Mouse (Mus musculus) neural tube, embryonic 15.5 days (tissue): Measurements from ENCODE around the gene Rbfox3. TPM values are rescaled to one million over a fixed set of nuclear protein-coding genes. Genes with fewer than 3 reads are reported as not detected.

Experiments used
- ATAC-seq: fragments of 200-750 bp; cut with Nextera tagmentation; 2 replicates; pipeline ENCODE4 v1.8.0; 2017; ENCODE audit warnings: mild to moderate bottlenecking, moderate TSS enrichment, moderate library complexity; ENCODE audit not compliant: low FRiP score
- H3K27ac ChIP-seq: fragments of 300-500 bp; sonication (generic); replicated peaks from 2 replicates; pipeline ENCODE4 v1.5.1; 2015; ENCODE audit warnings: mild to moderate bottlenecking, inconsistent platforms
- H3K27me3 ChIP-seq: fragments of 300-500 bp; sonication (generic); replicated peaks from 2 replicates; pipeline ENCODE4 v1.6.1; 2015; ENCODE audit warnings: inconsistent platforms
- H3K36me3 ChIP-seq: fragments of 300-500 bp; sonication (generic); 2 replicates; pipeline ENCODE4 v1.6.1; 2015; ENCODE audit warnings: inconsistent platforms
- H3K4me1 ChIP-seq: fragments of 300-500 bp; sonication (generic); 2 replicates; pipeline ENCODE4 v1.6.1; 2015; ENCODE audit warnings: inconsistent platforms
- H3K4me2 ChIP-seq: fragments of 300-500 bp; sonication (generic); 2 replicates; pipeline ENCODE4 v1.6.1; 2015; ENCODE audit warnings: inconsistent platforms, mild to moderate bottlenecking, moderate library complexity
- H3K4me3 ChIP-seq: fragments of 300-500 bp; sonication (generic); replicated peaks from 2 replicates; pipeline ENCODE4 v1.5.1; 2015; ENCODE audit warnings: mild to moderate bottlenecking, inconsistent platforms
- H3K9ac ChIP-seq: fragments of 300-500 bp; sonication (generic); replicated peaks from 2 replicates; pipeline ENCODE4 v1.6.1; 2015; ENCODE audit warnings: mild to moderate bottlenecking, inconsistent platforms
- H3K9me3 ChIP-seq: fragments of 300-500 bp; sonication (generic); replicated peaks from 2 replicates; pipeline ENCODE4 v1.6.1; 2016; ENCODE audit warnings: inconsistent platforms
- WGBS: fragments of 180-500 bp; shearing (Covaris S2); methylation state at CpG from one replicate; pipeline ENCODE4 v1.1.7; 2015; ENCODE audit warnings: mixed read lengths; 5-methylcytosine and 5-hydroxymethylcytosine counted together
- polyA plus RNA-seq: library from polyadenylated mRNA; unstranded; fragments of >200 nt; fragmentation: Nextera tagmentation; extraction: Ambion mirVana; gene quantifications from 2 replicates; pipeline ENCODE4 v1.2.1, GENCODE M21; 2015

Rbfox3 gene
- polyA plus RNA-seq, 1 experiment from 2014 or later, result 99.8 TPM

GRCm38 (mm10) chr11:118696226-118696930 is 215.0 kb downstream of the Rbfox3 start:
- no peak overlapping the region for H3K4me3 ChIP-seq
- peak overlapping the region; percentile 55 for H3K27ac ChIP-seq
- H3K9me3 ChIP-seq, result no peaks in the 10 kb centered on the region
- ATAC-seq, result no peak
- H3K9ac ChIP-seq, result no peak overlapping the region
- H3K27me3 ChIP-seq, result no peaks in the 10 kb centered on the region
- H3K36me3 ChIP-seq, result no peaks in the 10 kb centered on the region
- no peak overlapping the region for H3K4me2 ChIP-seq
- H3K4me1 ChIP-seq, result peaks cover 69% of the 10 kb centered on the region
- 58% methylated on average over 16 of the region's 16 CpGs for WGBS

GRCm38 (mm10) chr11:118693276-118693675 is 218.1 kb downstream of the Rbfox3 start:
- H3K4me2 ChIP-seq, result no peak overlapping the region
- ATAC-seq, result no peak
- no peaks in the 10 kb centered on the region for H3K27me3 ChIP-seq
- no peaks in the 10 kb centered on the region for H3K36me3 ChIP-seq
- no peaks in the 10 kb centered on the region for H3K9me3 ChIP-seq
- WGBS, result 89% methylated on average over 7 of the region's 7 CpGs
- H3K4me1 ChIP-seq, result peaks cover 81% of the 10 kb centered on the region
- no peak overlapping the region for H3K27ac ChIP-seq
- no peak overlapping the region for H3K4me3 ChIP-seq
- no peak overlapping the region for H3K9ac ChIP-seq

- peaks cover 74% of the 10 kb centered on the region for H3K4me1 ChIP-seq
- no peak overlapping the region for H3K27ac ChIP-seq
- no peaks in the 10 kb centered on the region for H3K9me3 ChIP-seq
Measured at GRCm38 (mm10) chr11:118690262-118690661, 221.1 kb downstream of the Rbfox3 start.

GRCm38 (mm10) chr11:118685397-118685796 is 226.0 kb downstream of the Rbfox3 start:
- H3K36me3 ChIP-seq, result no peaks in the 10 kb centered on the region
- ATAC-seq, result peak; percentile 51
- H3K4me1 ChIP-seq, result peaks cover 70% of the 10 kb centered on the region
- no peaks in the 10 kb centered on the region for H3K27me3 ChIP-seq
- H3K4me3 ChIP-seq, result no peak overlapping the region
- H3K9ac ChIP-seq, result no peak overlapping the region
- H3K9me3 ChIP-seq, result no peaks in the 10 kb centered on the region
- no peak overlapping the region for H3K4me2 ChIP-seq
- WGBS, result 2% methylated on average over 16 of the region's 16 CpGs
- peak overlapping the region; percentile 76 for H3K27ac ChIP-seq

More at GRCm38 (mm10) chr11:118690262-118690661, 221.1 kb downstream of the Rbfox3 start:
- H3K4me2 ChIP-seq, result no peak overlapping the region
- H3K4me3 ChIP-seq, result no peak overlapping the region
- ATAC-seq, result no peak
- H3K9ac ChIP-seq, result no peak overlapping the region
- no peaks in the 10 kb centered on the region for H3K36me3 ChIP-seq
- 83% methylated on average over 8 of the region's 8 CpGs for WGBS
- no peaks in the 10 kb centered on the region for H3K27me3 ChIP-seq

- Histone ChIP-seq H3K9me3 (no peaks in the 10 kb centered on the region), H3K4me3 (no peak overlapping the region), H3K36me3 (no peaks in the 10 kb centered on the region), H3K4me1 (peaks cover 70% of the 10 kb centered on the region), H3K27me3 (no peaks in the 10 kb centered on the region), H3K9ac (no peak overlapping the region), H3K27ac (peak overlapping the region; percentile 76), H3K4me2 (no peak overlapping the region)
- WGBS, result 65% methylated on average over 4 of the region's 4 CpGs
- no peak for ATAC-seq
Measured at GRCm38 (mm10) chr11:118684665-118685064, 226.7 kb downstream of the Rbfox3 start.

GRCm38 (mm10) chr11:118680699-118681098 is 230.7 kb downstream of the Rbfox3 start:
- Histone ChIP-seq H3K36me3 (no peaks in the 10 kb centered on the region), H3K27me3 (no peaks in the 10 kb centered on the region), H3K9ac (no peak overlapping the region), H3K9me3 (no peaks in the 10 kb centered on the region), H3K27ac (peak overlapping the region; percentile 63), H3K4me2 (no peak overlapping the region), H3K4me3 (no peak overlapping the region), H3K4me1 (peaks cover 66% of the 10 kb centered on the region)
- WGBS, result 61% methylated on average over 10 of the region's 10 CpGs
- ATAC-seq, result no peak

GRCm38 (mm10) chr11:118679736-118680410 is 231.5 kb downstream of the Rbfox3 start:
- 59% methylated on average over 24 of the region's 24 CpGs for WGBS
- H3K9ac ChIP-seq, result 0 out of 2 replicates have a peak overlapping the region, but pooled peaks have one; percentile 17

GRCm38 (mm10) chr11:118678515-118679104 is 232.8 kb downstream of the Rbfox3 start:
- peaks cover 62% of the 10 kb centered on the region for H3K4me1 ChIP-seq
- H3K4me2 ChIP-seq, result peak overlapping the region; percentile 16
- 14% methylated on average over 20 of the region's 20 CpGs for WGBS
- H3K9ac ChIP-seq, result no peak overlapping the region
- H3K9me3 ChIP-seq, result no peaks in the 10 kb centered on the region
- ATAC-seq, result peak; percentile 60
- no peak overlapping the region for H3K4me3 ChIP-seq
- peak overlapping the region; percentile 63 for H3K27ac ChIP-seq
- H3K27me3 ChIP-seq, result no peaks in the 10 kb centered on the region
- H3K36me3 ChIP-seq, result no peaks in the 10 kb centered on the region

More at GRCm38 (mm10) chr11:118679736-118680410, 231.5 kb downstream of the Rbfox3 start:
- Histone ChIP-seq H3K27me3 (no peaks in the 10 kb centered on the region), H3K4me3 (no peak overlapping the region), H3K9me3 (no peaks in the 10 kb centered on the region), H3K4me2 (no peak overlapping the region), H3K4me1 (peaks cover 61% of the 10 kb centered on the region), H3K27ac (peak overlapping the region; percentile 63), H3K36me3 (no peaks in the 10 kb centered on the region)
- no peak for ATAC-seq

GRCm38 (mm10) chr11:118677277-118677676 is 234.1 kb downstream of the Rbfox3 start:
- Histone ChIP-seq H3K4me2 (no peak overlapping the region), H3K27ac (no peak overlapping the region), H3K36me3 (no peaks in the 10 kb centered on the region), H3K9me3 (no peaks in the 10 kb centered on the region), H3K9ac (no peak overlapping the region), H3K4me1 (peaks cover 64% of the 10 kb centered on the region), H3K27me3 (no peaks in the 10 kb centered on the region), H3K4me3 (no peak overlapping the region)
- 59% methylated on average over 8 of the region's 8 CpGs for WGBS
- ATAC-seq, result no peak

GRCm38 (mm10) chr11:118676364-118676763 is 235.0 kb downstream of the Rbfox3 start:
- Histone ChIP-seq H3K4me3 (no peak overlapping the region), H3K27me3 (no peaks in the 10 kb centered on the region), H3K9ac (0 out of 2 replicates have a peak overlapping the region, but pooled peaks have one; percentile 11), H3K27ac (no peak overlapping the region), H3K4me1 (peaks cover 61% of the 10 kb centered on the region), H3K4me2 (no peak overlapping the region), H3K36me3 (no peaks in the 10 kb centered on the region), H3K9me3 (no peaks in the 10 kb centered on the region)
- no peak for ATAC-seq
- 82% methylated on average over 7 of the region's 7 CpGs for WGBS

- no peak overlapping the region for H3K4me3 ChIP-seq
Measured at GRCm38 (mm10) chr11:118671958-118672357, 239.4 kb downstream of the Rbfox3 start.

More at GRCm38 (mm10) chr11:118671958-118672357, 239.4 kb downstream of the Rbfox3 start:
- H3K36me3 ChIP-seq, result no peaks in the 10 kb centered on the region
- no peak overlapping the region for H3K4me2 ChIP-seq
- H3K27ac ChIP-seq, result no peak overlapping the region
- 83% methylated on average over 6 of the region's 6 CpGs for WGBS
- no peak overlapping the region for H3K9ac ChIP-seq
- peaks cover 53% of the 10 kb centered on the region for H3K4me1 ChIP-seq
- ATAC-seq, result no peak
- no peaks in the 10 kb centered on the region for H3K9me3 ChIP-seq
- no peaks in the 10 kb centered on the region for H3K27me3 ChIP-seq
